Mouse (Mus musculus) embryonic fibroblast, embryonic 13.5 days (primary cell): Measurements from ENCODE around the gene Abca13.

Experiments used
- CTCF ChIP-seq: IDR thresholded peaks from 2 replicates; pipeline ENCODE4 v1.5.1; 2011; ENCODE audit warnings: mild to moderate bottlenecking, control low read depth, low read length, moderate library complexity, borderline replicate concordance; ENCODE audit not compliant: insufficient read depth
- POLR2A ChIP-seq: IDR thresholded peaks from 2 replicates; pipeline ENCODE4 v1.6.1; 2011; ENCODE audit warnings: low read depth, mild to moderate bottlenecking, control low read depth, low read length, moderate library complexity

DNA sequence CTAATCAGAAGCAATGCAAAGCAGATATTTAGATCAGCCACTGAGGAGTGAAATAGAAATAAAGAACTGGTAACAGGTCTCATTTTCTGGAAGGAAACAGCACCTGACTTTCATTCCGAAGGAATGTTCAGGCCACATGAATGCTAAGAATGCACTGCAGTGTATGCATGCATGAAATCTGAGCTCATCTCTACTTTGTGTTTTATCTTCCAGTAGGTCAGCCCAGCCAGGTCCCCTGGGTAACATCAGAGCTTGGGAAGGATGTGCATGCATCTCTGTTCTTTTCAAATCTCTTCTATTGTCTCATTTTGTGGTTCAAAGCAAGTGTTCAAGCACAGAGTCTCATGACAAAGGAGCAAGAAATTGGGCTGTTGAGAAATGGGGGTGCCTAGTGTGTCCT, 346.6 kb downstream of the Abca13 start:
- TF ChIP-seq CTCF (no peak), POLR2A (no peak)
